ENCODE assay signal across 9 mouse cellular contexts in genomic region chr8:46448606-46449005, GRCm38 (mm10).
"Had no signal": no experiment of that assay in that cellular context is flagged by ENCODE, and none has a peak within 500 bp of the region (broad histone marks: within the 10 kb centered on the region; RNA-seq: fewer than 3 reads in every experiment).

No protein-coding gene starts in this region.

- H3K4me2 ChIP-seq: hindbrain, embryonic 13.5 days; limb, embryonic 13.5 days; liver, embryonic 13.5 days; midbrain, embryonic 12.5 days had no signal

- H3K4me3 ChIP-seq: hindbrain, embryonic 13.5 days; limb, embryonic 13.5 days; liver, embryonic 13.5 days; midbrain, embryonic 12.5 days had no signal

- H3K9me3 ChIP-seq: hindbrain, embryonic 13.5 days; limb, embryonic 13.5 days; liver, embryonic 13.5 days; midbrain, embryonic 12.5 days had no signal

- H3K27me3 ChIP-seq: limb, embryonic 13.5 days; liver, embryonic 13.5 days; midbrain, embryonic 12.5 days had no signal

- ATAC-seq: hindbrain, postnatal 0 days had no signal

- H3K27ac ChIP-seq: hindbrain, embryonic 13.5 days; hindbrain, postnatal 0 days; limb, embryonic 13.5 days; liver, embryonic 13.5 days; midbrain, embryonic 12.5 days had no signal

- H3K36me3 ChIP-seq: hindbrain, embryonic 13.5 days; limb, embryonic 13.5 days; liver, embryonic 13.5 days; midbrain, embryonic 12.5 days had no signal

- DNase-seq: left cerebral cortex, postnatal 4 days; liver, embryonic 13.5 days; lung, adult 18-20 months; right cerebral cortex, postnatal 14 days; thymus, postnatal 4 days had no signal

- H3K9ac ChIP-seq: hindbrain, embryonic 13.5 days; limb, embryonic 13.5 days; liver, embryonic 13.5 days; midbrain, embryonic 12.5 days had no signal

- H3K4me1 ChIP-seq: hindbrain, embryonic 13.5 days; limb, embryonic 13.5 days; midbrain, embryonic 12.5 days had no signal
